8 mouse cellular contexts compared by ENCODE assay signal in genomic region chr1:86154133-86154823, GRCm38 (mm10). TPM values are rescaled to one million over a fixed set of nuclear protein-coding genes. Genes with fewer than 3 reads are reported as not detected.
DNase-seq lines count a peak whose midpoint lies in the region; ATAC-seq and TF ChIP-seq lines count a peak whose summit lies in the region.

Gene Armc9 (plus strand): TSS chr1:86154780.

- peak; percentile 100 for ATAC-seq in activated CD4-positive, CD25-positive, alpha-beta regulatory T cell, adult 4 months
- peak; percentile 99 for ATAC-seq in megakaryocyte progenitor cell, adult 5-6 weeks (replicated peaks; ENCODE audit: poor library complexity)

- H3K4me1 ChIP-seq in cortical plate, adult 2 months (ENCODE audit: control insufficient read depth, insufficient read depth, low read length) = peaks cover 6% of the 10 kb centered on the region

- TF ChIP-seq CTCF in cortical plate, adult 2 months (IDR thresholded peaks at IDR 0.05; ENCODE audit: extremely low read depth, insufficient read depth, low read length) = no peak

- no peak within 1 kb of the TSS for H3K27ac ChIP-seq in cortical plate, adult 2 months (ENCODE audit: insufficient read depth, low read length)

- peak; percentile 98 for TF ChIP-seq POLR2A in cortical plate, adult 2 months (IDR thresholded peaks at IDR 0.05; ENCODE audit: extremely low read depth, insufficient read depth, low read length)

- peak; percentile 91 for DNase-seq in gastrocnemius, postnatal 10 days
- DNase-seq in induced T-regulatory cell, adult 2 months (ENCODE audit: low read depth) = peak; percentile 98
- DNase-seq in left cerebral cortex, adult 9 months (ENCODE audit: low spot score in 2 of 2) = peak; percentile 92 to 96
- DNase-seq in right cerebral cortex, postnatal 14 days = peak; percentile 95
- DNase-seq in urinary bladder, postnatal 36 days (ENCODE audit: low spot score in 2 of 2) = peak; percentile 90 to 94

- H3K4me3 ChIP-seq in cortical plate, adult 2 months (ENCODE audit: insufficient read depth, low read length) = peak within 1 kb of the TSS; percentile 44

RNA-seq across cellular contexts. Expression of gene Armc9, which starts in this region (rescaled TPM):
- 1 to 10 TPM; 3.8 to 7.7 TPM for polyA plus RNA-seq in activated CD4-positive, CD25-positive, alpha-beta regulatory T cell, adult 4 months (2017; shearing (Covaris generic))
- 34.2 and 35.0 TPM in 2 replicates for polyA plus RNA-seq in cortical plate, adult 2 months (2012; rRNA removed)
- total RNA-seq in gastrocnemius, postnatal 10 days (2021) = 1 to 10 TPM; 2.7 to 6.0 TPM
- 3.2 and 5.0 TPM in 2 replicates for total RNA-seq in megakaryocyte progenitor cell, adult 5-6 weeks (2015)
- 5.8 and 11.5 TPM in 2 replicates for total RNA-seq in megakaryocyte progenitor cell, adult 5-6 weeks (2017)
